Mouse (Mus musculus) midbrain, postnatal 0 days (tissue): ENCODE results near the gene Cnr2. TPM values are rescaled to one million over a fixed set of nuclear protein-coding genes. Genes with fewer than 3 reads are reported as not detected.

Experiments used
- ATAC-seq: fragments of 200-750 bp; cut with Nextera tagmentation; 2 replicates; pipeline ENCODE4 v1.8.0; 2017; ENCODE audit warnings: moderate number of reproducible peaks, mild to moderate bottlenecking, moderate TSS enrichment, moderate library complexity; ENCODE audit not compliant: low FRiP score
- DNase-seq: peaks from one replicate; pipeline ENCODE4 v3.0.0-alpha.2; 2015; ENCODE audit warnings: low spot score
- H3K27ac ChIP-seq: fragments of 300-500 bp; sonication (generic); 2 replicates; pipeline ENCODE4 v1.5.1; 2014; ENCODE audit warnings: low read depth, mild to moderate bottlenecking, low read length, mixed read lengths
- H3K27me3 ChIP-seq: fragments of 300-500 bp; sonication (generic); 2 replicates; pipeline ENCODE4 v1.6.1; 2014; ENCODE audit warnings: low read length, control low read depth, mixed read lengths; ENCODE audit not compliant: insufficient read depth
- H3K36me3 ChIP-seq: fragments of 300-500 bp; sonication (generic); 2 replicates; pipeline ENCODE4 v1.6.1; 2014; ENCODE audit warnings: low read length, control low read depth, mixed read lengths; ENCODE audit not compliant: insufficient read depth
- H3K4me1 ChIP-seq: fragments of 300-500 bp; sonication (generic); 2 replicates; pipeline ENCODE4 v1.6.1; 2014; ENCODE audit warnings: mild to moderate bottlenecking, control low read depth, antibody characterized with exemption, low read length, mixed read lengths; ENCODE audit not compliant: insufficient read depth
- H3K4me2 ChIP-seq: fragments of 300-500 bp; sonication (generic); 2 replicates; pipeline ENCODE4 v1.6.1; 2014; ENCODE audit warnings: low read depth, mild to moderate bottlenecking, low read length, mixed read lengths; ENCODE audit not compliant: poor library complexity, severe bottlenecking
- H3K4me3 ChIP-seq: fragments of 300-500 bp; sonication (generic); 2 replicates; pipeline ENCODE4 v1.5.1; 2014; ENCODE audit warnings: low read depth, mild to moderate bottlenecking, low read length, moderate library complexity
- H3K9ac ChIP-seq: fragments of 300-500 bp; sonication (generic); replicated peaks from 2 replicates; pipeline ENCODE4 v1.6.1; 2014; ENCODE audit warnings: mild to moderate bottlenecking, low read length, moderate library complexity, mixed read lengths; ENCODE audit not compliant: poor library complexity, severe bottlenecking
- H3K9me3 ChIP-seq: fragments of 300-500 bp; sonication (generic); 2 replicates; pipeline ENCODE4 v1.6.1; 2016; ENCODE audit warnings: low read length, control low read depth
- CTCF ChIP-seq: IDR thresholded peaks from 2 replicates; pipeline ENCODE4 v1.5.1; 2016; ENCODE audit warnings: antibody characterized with exemption, mild to moderate bottlenecking
- WGBS: fragments of 180-500 bp; shearing (Covaris S2); extraction: QIAGEN DNeasy Blood & Tissue Kit; methylation state at CpG from one replicate; pipeline ENCODE4 v1.1.7; 2014; 5-methylcytosine and 5-hydroxymethylcytosine counted together
- polyA plus RNA-seq: library from polyadenylated mRNA; unstranded; fragments of >200 nt; fragmentation: Nextera tagmentation; extraction: Ambion mirVana; gene quantifications from 2 replicates; pipeline ENCODE4 v1.2.1, GENCODE M21; 2015
- total RNA-seq: library from RNA; depleted of rRNA; stranded (reverse); fragments of >200 nt; gene quantifications from 2 replicates; pipeline ENCODE4 v1.2.3, GENCODE M21; 2014; rRNA removed

The Cnr2 gene
- total RNA-seq (0.19 and 0.55 TPM in 2 replicates), polyA plus RNA-seq (0.04 and 0.17 TPM in 2 replicates)

DNA sequence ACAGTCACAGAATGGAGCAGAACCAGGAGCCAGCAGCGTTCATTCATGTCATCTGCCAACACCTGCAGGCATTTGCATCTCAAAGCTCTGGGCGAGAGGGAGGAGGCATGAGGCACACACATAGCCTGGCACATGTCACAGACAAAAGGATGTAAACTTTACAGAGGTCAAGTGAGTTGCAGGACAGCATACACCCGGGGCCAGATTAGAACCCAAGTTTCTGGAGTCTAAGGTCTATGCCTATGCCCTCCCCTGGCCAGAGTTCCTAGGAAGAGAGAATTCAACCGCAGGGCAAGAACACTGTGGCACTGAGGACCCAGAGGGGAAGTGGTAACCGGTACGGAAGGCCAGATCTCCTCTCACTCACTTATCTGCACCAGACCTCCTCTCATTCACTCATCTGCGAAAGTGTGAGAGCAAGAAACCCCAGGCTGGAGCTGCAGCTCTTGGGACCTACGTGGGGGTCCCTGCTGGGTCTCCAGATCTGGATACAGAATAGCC lies at the start of gene Cnr2:
Cnr2 (plus strand) TSS at position 324 of the 501 bp plus-strand sequence.
- Histone ChIP-seq H3K27me3 (no peaks in the 10 kb centered on the region), H3K4me1 (no peaks in the 10 kb centered on the region), H3K36me3 (no peaks in the 10 kb centered on the region), H3K4me3 (no peak within 1 kb of the TSS), H3K27ac (no peak within 1 kb of the TSS), H3K9me3 (no peaks in the 10 kb centered on the region), H3K9ac (no peak within 1 kb of the TSS), H3K4me2 (no peak within 1 kb of the TSS)
- no peak for TF ChIP-seq CTCF
- DNase-seq, result no peak
- WGBS, result 59% methylated on average over 8 of the region's 8 CpGs
- ATAC-seq, result no peak

DNA sequence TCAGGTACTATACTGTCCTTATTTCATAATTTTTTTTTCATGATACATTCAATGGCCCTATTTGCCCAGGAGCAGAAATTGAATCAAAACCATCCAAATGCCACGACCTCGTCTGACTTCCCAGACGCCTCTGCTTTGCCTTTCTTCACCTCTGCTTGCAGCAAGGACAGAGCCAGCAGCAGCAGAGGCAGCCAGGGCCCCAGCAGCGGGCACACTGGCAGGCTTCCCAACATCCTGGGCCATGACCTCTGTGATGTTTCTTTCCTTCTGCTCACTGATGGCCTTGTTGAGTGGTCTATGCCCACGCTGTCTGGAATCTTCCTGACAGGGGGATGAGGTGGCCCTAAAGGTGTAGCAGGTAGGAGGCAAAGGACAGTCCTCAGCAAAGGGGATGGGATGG lies 47.6 kb upstream of the Cnr2 start:
- Histone ChIP-seq H3K4me1 (no peaks in the 10 kb centered on the region), H3K9ac (no peak overlapping the region), H3K4me2 (no peak overlapping the region), H3K36me3 (no peaks in the 10 kb centered on the region), H3K9me3 (no peaks in the 10 kb centered on the region), H3K27ac (no peak overlapping the region), H3K4me3 (no peak overlapping the region), H3K27me3 (no peaks in the 10 kb centered on the region)
- WGBS, result 64% methylated on average over 5 of the region's 5 CpGs
- DNase-seq (no peak), ATAC-seq (no peak)
- no peak for TF ChIP-seq CTCF

GRCm38 (mm10) chr4:135850411-135851095 lies 44.6 kb upstream of the Cnr2 start:
- TF ChIP-seq CTCF, result no peak
- peak overlapping the region; percentile 4; the same call in 1 of the 2 replicates for H3K4me2 ChIP-seq
- ATAC-seq, result peak; percentile 57
- H3K36me3 ChIP-seq, result no peaks in the 10 kb centered on the region
- no peaks in the 10 kb centered on the region for H3K4me1 ChIP-seq
- H3K9me3 ChIP-seq, result no peaks in the 10 kb centered on the region
- H3K9ac ChIP-seq, result no peak overlapping the region; the same call in 1 of the 2 replicates
- no peaks in the 10 kb centered on the region for H3K27me3 ChIP-seq
- no peak overlapping the region for H3K4me3 ChIP-seq
- H3K27ac ChIP-seq, result 0 out of 2 replicates have a peak overlapping the region, but pooled peaks have one; percentile 1
- peak; percentile 93 for DNase-seq
- WGBS, result 25% methylated on average over 13 of the region's 13 CpGs

DNA sequence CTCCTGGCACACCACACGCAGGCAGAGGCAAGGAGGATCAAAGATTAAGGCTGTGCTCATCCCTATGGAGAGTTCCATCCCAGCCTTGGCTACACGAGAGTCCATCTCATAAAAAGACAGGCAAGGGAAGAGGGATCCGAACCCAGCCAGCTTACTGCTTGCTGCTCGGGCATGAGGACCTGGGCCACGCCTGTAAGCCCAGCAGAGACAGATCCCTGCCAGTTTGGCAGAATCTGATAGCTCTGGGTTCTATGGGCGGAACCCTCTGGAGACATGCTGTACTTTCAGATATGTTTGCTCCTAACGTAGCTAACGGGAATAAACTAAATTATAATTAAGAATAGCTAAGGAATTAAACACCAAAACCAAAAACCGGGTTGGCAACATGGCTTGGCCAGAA lies 43.3 kb upstream of the Cnr2 start:
- H3K27me3 ChIP-seq, result no peaks in the 10 kb centered on the region
- no peak overlapping the region for H3K27ac ChIP-seq
- DNase-seq (no peak), ATAC-seq (no peak)
- no peaks in the 10 kb centered on the region for H3K4me1 ChIP-seq
- H3K9ac ChIP-seq, result no peak overlapping the region
- H3K9me3 ChIP-seq, result no peaks in the 10 kb centered on the region
- no peak overlapping the region for H3K4me3 ChIP-seq
- H3K4me2 ChIP-seq, result no peak overlapping the region
- H3K36me3 ChIP-seq, result no peaks in the 10 kb centered on the region
- TF ChIP-seq CTCF, result no peak
- 88% methylated on average over 9 of the region's 9 CpGs for WGBS

DNA sequence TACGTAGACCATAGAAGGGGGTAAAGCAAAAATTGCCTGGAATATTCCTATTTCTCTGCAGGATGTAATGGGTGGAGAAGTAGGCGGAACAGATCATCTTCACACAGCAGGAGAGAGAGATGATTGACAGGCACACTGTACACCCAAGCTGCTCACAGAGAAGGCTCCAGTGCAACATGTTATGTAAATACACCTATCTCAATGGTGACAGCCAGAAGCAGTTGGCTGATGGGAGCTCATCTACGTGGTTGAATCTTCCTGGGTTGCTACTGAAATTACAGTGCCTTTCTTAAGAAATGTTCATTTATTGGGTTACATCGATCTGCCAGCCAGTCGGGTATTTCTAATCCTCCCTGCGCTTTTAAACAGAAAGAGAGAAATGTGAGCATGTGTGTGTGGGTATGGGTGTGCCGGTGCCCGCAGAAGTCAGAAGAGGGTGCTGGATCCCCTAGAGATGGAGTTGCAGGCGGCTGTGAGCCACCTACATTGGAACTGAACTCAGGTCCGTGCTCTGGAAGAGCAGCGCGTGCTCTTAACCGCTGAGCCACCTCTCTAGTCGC lies 41.1 kb upstream of the Cnr2 start:
- ATAC-seq (no peak), DNase-seq (no peak)
- TF ChIP-seq CTCF, result no peak
- no peaks in the 10 kb centered on the region for H3K27me3 ChIP-seq
- no peak overlapping the region for H3K4me2 ChIP-seq
- H3K4me1 ChIP-seq, result peaks cover 10% of the 10 kb centered on the region
- H3K4me3 ChIP-seq, result no peak overlapping the region
- 87% methylated on average over 14 of the region's 14 CpGs for WGBS
- H3K27ac ChIP-seq, result no peak overlapping the region
- H3K36me3 ChIP-seq, result no peaks in the 10 kb centered on the region
- no peak overlapping the region for H3K9ac ChIP-seq
- H3K9me3 ChIP-seq, result no peaks in the 10 kb centered on the region

GRCm38 (mm10) chr4:135854630-135855029 lies 40.6 kb upstream of the Cnr2 start:
- Histone ChIP-seq H3K9me3 (no peaks in the 10 kb centered on the region), H3K27ac (peak overlapping the region; percentile 97), H3K9ac (peak overlapping the region; percentile 73; the same call in 1 of the 2 replicates), H3K36me3 (no peaks in the 10 kb centered on the region), H3K4me3 (no peak overlapping the region), H3K4me1 (peaks cover 10% of the 10 kb centered on the region), H3K4me2 (peak overlapping the region; percentile 57), H3K27me3 (no peaks in the 10 kb centered on the region)
- WGBS, result 73% methylated on average over 11 of the region's 11 CpGs
- ATAC-seq (no peak), DNase-seq (no peak)
- TF ChIP-seq CTCF, result no peak
